Mouse (Mus musculus) gastrocnemius, postnatal 4 days (tissue): ENCODE measurements at regions not wholly inside any gene's neighbourhood (a gene's known extent, or its start where the extent isn't known, plus 50 kb on each side); places are given as distances from the start of the nearest gene placed in this dataset.
"Not testable (repeated sequence)": the region's sequence is repeated elsewhere in the genome, so short reads cannot be mapped to it uniquely, and the experiment has no call there.

Experiments used
- DNase-seq, 2 experiments: peaks; one replicate each; pipeline ENCODE4 v3.0.0; 2021 to 2022; ENCODE audit warnings: low spot score in 2 of 2, mixed read lengths in 2 of 2

DNA sequence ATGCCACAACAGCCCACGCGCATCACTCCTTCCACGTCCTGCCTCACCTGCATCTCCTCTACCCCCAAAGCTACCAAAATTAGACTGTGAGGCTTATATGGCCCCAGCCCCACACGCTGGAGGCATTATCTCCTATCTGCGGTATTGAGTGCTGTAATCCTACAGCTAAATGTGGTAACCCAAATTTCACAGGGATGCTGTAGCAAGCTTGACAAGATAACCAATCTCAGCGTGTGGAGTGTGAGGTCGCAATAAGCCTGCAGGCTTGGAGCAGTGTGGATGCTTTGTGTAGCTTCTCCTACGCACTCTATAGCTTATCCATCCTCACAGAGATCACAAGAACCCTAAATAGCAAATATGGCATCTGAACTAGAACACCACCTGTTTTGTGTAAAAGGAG lies 251.2 kb upstream of the Kcnh8 start:
- DNase-seq, result no peak

DNA sequence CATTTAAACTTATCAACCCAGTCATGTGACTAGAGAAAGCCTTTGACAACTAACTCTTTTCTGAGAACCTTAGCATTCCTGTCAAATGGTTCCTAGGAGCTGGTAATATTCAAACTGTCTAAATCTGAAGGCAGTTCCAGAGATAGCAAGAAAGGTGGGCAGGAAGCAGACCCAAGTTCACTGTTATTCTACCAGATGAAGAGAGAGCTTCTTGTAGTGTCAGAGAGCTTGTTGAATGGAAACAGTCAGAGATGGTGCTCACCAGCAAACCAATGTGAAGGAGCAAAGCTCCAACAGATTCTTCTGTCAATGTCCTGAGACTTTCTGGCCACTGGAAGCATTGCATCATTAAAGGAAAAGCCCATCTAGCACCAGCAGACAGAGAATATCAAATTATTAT lies 251.8 kb upstream of the Kcnh8 start:
- no peak for DNase-seq

DNA sequence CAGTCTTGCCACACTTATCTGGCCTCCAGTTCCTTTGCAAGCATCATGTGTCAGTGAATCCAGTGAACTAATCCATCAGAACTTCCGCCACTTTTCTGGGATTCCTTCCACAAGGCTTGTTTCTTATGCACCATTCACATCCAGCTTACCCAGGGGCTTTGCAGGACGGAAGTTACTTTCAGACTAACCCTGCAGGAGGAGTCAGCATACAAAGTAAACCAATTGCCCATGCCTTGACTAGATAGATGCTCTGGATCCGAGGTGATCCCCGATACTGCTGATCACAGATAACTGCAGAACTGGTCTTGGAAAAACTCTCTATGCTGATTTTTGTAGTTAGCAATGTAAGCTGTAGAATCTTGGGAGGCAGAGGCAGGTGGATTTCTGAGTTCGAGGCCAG lies 252.6 kb upstream of the Kcnh8 start:
- DNase-seq, result no peak

DNA sequence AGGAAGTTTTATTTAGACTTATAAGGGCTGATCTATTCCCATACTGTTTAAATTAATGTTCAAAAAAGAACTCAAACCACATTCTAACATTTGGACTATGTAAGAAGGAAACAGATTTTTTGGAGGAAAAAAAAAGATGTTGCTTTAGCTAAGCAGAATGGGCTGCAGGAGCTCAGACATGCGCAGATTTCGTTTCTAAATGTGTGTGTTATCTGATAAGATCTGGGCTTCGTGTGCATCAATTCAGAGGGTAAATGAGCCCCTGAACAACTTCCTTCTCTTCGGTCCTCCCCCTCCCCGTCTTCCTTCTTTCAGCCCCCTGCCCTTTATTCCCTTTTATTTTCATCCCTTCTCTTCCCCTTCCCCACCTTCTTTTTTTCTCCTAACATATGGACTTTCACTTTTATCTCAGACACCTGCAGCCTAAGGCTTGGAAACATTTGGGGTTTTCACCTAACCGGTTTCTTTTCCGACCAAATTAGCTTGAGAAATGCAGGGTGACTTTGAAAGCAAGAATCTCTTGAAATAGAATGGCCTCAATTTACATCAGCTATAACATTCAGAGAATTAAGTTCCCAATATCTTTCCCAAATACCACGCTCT lies 253.9 kb upstream of the Kcnh8 start:
- no peak for DNase-seq

DNA sequence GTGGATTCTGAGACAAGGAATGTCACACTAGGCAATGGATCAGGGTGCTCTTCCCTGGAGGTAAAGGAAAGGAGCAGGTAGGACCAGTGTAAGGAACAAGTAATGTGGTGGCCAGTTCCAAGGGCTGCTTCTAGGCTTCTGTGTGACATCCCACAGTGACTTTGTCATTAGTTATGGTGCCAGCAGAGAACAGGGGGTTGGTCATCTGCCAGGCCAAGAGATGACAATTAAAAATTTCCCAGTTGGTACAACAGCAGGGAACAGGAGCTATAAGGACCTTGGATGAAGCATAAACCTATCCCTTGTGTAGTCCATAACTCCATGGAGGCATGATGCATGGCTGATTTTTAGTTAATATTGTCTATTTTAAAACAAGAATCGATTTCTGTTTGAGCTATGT lies 281.9 kb upstream of the Kcnh8 start:
- no peak for DNase-seq

DNA sequence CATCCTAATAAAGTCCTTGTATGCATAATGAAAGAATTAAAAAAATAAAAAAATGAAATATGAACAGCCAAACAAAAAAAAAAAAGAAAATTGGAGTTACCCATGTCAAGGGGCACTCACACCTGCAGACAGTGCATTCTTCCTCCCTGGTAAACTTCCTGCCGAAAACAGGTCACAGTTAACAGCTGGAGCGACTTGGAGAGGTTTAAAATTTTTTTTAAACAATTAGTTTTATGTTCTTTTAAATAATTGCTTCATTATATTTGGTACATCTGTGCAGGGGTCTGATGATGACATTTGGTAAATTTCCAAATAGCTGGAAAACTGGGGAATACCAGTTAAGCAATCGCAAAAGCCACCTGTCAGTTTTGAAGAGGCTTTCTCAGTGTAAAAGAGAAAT lies 285.5 kb upstream of the Kcnh8 start:
- no peak for DNase-seq

DNA sequence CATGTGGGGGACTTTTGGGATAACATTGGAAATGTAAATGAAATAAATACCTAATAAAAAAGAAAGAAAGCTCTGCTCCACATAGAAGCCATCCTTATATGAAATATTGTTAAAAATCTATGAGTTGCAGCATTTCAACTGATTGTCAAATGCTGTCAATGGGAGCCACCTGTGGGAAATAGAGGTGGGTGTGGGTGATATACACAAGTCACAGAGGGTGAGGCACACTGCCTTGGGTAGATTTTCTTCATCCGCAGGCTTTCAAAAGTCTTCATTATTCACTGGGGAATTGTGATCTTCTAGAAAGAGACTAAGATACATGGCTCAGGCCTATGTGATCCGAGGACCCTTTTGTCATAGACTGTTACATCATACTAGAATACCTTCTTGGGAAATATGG lies 286.6 kb upstream of the Kcnh8 start:
- no peak for DNase-seq

DNA sequence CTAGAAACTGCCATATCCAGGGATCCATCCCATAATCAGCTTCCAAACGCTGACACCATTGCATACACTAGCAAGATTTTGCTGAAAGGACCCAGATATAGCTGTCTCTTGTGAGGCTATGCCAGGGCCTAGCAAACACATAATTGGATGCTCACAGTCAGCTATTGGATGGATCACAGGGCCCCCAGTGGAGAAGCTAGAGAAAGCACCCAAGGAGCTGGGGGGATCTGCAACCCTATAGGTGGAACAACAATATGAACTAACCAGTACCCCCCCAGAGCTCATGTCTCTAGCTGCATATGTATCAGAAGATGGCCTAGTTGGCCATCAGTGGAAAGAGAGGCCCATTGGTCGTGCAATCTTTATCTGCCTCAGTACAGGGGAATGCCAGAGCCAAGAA lies 287.1 kb upstream of the Kcnh8 start:
- DNase-seq, result not testable (repeated sequence)

DNA sequence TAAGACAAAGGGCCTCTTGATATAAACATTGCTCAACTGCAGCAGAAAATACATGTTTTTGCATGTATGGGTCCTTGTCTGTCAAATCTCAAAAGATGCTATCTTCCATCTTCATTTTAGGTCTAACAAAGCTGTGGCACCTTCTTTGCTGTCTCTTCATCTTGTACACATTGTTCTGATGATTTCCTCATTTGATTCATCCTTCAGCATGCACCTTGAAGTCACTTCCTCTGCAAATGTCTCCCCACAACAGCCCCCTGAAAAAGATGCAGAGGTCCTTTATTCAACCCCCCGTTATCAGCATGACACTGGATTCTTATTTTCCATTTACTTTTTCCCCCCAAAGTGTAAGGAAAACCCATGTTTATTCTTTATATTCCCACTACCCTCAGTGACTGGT lies 290.5 kb upstream of the Kcnh8 start:
- DNase-seq, result no peak

DNA sequence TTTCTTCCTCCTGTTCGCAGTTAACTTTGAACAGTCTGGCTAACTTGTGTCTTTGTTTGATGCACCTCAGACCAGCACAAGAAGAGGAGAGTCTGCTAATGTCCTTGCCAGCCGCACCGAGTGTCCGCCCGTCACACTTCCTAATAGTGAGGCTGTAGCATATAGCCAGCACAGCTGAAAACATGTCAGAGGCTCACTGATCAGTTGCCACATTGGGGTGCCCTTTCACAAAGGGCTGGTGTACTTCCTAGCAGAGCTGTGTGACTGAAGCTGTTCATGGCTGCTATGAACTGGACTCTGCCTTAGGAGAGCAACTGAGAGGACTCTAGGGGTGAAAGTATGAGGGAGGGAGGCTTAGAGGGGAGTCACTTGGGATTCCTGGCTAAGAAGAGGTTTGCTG lies 293.7 kb upstream of the Kcnh8 start:
- DNase-seq, result no peak

DNA sequence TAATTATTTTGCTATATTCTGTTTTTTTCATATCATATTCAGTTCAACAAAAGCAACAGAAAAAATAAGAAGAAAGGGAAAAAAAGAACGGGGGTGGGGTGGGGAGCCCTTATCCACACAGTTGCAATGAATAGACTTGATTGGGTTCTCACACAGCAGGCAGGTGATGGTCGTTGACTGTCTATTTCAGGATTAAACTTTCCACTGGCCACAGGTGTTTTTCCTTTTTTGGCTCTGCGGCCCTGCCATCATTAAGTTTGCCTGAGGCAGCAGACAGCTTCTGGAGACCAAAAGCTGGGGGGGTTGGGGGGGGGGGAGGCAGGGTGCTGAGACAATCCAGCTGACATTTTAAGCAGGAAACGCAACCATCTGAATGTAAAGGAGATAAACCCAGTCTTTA lies 298.4 kb upstream of the Kcnh8 start:
- no peak for DNase-seq

DNA sequence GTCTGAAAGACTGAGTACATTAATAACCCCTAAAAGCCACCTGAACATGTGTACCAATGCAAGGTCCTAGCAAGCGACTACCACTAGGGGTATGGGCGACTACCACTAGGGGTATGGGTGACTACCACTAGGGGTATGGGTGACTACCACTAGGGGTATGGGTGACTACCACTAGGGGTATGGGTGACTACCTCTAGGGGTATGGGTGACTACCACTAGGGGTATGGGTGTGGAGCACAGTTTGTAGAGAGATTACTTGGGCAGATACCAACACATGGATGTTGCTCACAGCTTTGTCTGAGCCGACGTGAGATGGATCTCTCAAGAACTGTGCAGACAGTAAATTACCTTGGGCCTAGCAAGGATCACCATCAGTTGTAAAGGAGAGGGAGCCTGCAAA lies 299.2 kb upstream of the Kcnh8 start:
- DNase-seq, result no peak

DNA sequence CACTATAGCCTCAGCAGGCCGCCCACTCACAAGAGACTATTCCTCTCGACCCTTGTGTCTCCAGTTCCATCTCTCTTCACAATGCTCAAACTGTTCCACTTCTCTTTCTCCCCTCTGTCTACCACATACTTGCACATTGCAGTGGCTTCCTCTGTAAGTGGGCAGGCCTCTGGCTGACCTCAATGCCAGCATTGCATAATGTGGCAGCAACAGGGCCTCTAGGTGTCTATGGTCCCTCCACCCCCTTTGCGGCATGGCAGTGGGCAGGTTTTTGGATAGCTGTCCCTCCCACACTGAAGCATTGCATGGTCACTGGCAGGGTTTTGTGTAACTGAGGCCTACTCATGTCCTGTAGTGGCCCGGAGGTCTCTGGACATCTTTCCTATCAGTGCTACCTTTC lies 302.7 kb upstream of the Kcnh8 start:
- DNase-seq, result no peak

DNA sequence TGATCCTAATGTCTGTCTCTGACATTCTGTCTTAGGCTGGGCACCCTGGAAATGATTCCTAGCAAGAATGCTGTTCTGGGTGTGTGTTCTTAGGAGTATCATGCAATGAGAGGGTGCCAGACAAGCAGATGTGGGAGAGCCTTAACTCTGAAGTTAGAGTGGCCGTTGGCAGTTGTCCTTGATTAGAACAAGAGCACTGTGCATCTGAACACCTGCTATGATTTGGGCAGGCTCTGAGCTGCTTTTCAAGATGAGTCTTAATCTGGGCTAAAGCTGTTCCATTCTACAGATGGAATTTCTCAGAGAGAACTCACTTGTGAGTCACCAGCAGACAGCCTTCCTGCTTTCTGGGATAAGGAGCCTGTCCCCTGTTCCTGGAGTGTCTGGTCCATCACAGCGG lies 317.1 kb upstream of the Kcnh8 start:
- DNase-seq, result no peak

DNA sequence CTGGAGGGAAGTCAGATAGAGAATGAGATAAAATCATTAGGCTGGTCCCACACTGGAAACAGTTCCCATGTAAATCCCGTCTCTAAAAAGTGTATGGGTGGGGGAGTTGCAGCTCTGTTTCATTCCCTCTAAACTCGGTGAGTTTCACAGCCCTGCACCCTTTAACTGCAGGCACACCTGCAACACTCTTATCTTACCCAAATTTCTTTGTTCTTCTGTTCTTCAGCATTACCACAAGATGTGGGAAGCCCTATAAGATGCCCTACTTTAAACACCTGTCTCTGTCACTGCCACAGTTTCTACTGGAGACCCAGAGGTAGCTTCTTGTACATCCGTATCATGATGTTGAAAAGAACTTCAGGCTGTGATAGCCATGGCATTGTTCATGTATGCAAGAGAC lies 320.2 kb upstream of the Kcnh8 start:
- DNase-seq, result no peak

DNA sequence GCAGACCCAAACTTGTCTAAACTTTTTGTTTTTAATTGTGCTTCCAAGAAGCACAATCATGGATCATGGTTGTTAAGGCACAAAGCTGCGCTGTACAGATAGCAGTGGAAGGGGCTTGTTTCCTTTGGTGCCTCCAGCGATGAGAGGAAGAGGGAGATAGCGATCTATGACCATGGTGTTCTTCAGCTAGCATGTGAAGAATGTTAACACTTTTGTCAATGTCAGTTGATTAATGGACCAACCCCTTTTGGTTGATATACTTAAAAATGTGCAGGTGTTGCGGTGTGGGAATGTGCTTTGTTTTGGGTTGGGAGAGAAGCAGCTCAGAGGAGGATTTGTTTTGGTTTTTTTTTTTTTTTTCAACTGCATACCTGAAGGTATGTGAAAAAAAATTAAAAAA lies 324.0 kb upstream of the Kcnh8 start:
- no peak for DNase-seq

DNA sequence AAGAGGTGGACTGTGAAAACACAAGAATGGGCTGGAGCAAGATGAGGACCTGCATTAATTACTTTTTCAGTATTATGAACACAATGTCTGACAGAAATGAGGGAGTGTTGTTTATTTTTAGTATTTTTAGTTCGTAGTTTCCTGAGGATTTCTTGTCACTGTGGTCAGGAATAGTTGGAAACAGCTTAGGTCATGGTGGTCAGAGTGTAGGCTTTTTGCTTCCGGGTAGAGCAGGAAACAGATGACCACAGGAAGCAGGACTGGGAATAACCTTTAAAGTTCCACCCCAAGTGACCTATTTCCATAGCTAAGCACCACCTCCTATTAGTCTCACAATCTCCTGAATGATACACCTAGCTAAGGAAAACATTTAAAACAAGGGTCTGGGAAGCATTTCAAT lies 333.7 kb upstream of the Kcnh8 start:
- no peak for DNase-seq

DNA sequence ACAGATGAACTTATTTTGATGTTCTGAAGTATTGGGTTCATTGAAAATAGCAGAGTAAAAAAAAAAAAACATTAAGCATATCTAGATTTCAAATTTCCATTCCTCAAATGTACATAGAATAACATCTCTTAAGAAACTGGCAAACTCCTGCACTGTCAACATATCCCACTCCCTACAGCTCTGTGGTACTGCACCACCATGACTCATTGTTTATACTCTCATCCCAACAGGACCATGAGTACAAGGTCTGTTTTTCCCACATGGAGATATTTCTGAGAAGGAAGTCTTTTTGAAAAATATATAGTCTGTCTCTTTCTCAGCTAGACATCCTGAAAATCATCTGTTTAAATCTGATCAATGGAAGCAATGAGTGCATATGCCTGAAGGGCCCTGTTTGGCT lies 351.2 kb upstream of the Kcnh8 start:
- no peak for DNase-seq

DNA sequence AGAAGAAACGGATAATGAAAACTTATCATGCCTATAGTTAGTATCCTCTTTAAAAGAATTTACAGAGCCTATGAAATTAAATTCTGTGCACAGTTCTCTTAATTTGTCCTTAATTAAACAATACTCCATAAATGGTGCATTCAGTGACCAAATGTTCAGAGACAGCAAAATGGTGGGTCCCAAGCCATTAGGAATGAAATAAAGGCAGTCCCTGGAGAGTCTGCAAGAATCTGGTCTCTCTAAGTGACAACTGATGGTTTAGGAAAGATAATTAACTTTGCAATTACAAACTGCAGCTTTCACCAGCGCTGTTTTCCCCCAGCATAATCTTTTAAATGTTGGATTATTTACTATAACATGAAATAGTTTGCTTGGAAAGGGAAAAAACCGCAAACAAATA lies 376.9 kb upstream of the Kcnh8 start:
- no peak for DNase-seq

DNA sequence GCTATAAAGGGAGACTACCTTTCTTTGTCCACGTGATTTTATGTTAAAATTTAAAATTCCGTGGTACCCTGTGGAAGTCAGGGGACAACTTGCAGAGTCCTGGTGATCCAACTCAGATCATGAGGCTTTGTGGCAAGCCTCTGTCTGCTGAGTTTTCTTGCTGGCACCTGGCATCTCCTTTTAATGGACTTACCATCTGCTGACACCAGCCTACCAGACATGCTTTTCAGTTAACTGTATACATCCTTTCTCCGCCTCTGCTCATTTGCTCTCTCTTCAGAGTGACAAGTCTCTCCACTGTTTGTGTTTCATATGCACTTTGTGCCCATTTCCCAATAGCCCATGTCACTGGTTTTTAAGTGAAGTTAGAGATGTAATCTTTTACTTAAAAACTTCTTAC lies 382.1 kb upstream of the Kcnh8 start:
- DNase-seq, result no peak

DNA sequence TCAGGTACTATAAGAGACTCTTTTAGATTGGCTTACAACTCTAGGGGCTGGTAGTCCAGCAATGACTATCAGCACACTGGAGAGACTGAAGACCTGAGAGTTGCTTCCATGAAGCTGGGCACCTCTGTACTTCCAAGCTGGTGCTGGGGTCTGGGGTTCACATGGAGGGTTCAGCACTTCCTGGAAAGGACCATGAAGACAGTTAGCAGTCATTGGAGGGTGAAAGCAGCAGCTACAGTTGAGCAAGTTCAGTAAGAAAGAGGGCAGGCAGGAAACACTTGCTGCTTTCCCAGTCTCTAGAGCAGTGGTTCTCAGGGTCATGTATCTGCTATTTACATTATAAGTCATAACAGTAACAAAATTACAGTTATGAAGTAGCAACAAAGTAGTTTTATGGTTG lies 384.3 kb upstream of the Satb1 start:
- no peak for DNase-seq

DNA sequence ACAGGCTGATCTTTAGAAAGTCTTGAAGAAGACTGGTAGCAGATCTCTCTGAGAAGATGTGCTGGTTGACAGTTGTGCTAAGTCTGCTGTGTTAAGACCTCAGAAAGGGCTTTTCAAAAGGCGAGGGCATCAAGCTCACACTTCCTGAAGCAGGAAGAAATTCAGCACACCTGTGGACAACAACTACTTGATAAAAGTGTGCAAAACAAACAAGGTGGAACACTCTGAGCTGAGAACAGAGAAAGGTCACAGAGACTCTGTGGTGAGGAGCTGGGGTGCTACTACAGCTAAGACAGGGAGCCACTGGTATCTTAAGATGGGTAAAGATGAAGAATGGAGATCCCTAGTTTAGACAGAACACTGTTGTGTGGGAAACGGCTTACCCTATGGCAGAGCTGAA lies 379.9 kb upstream of the Satb1 start:
- DNase-seq, result no peak

DNA sequence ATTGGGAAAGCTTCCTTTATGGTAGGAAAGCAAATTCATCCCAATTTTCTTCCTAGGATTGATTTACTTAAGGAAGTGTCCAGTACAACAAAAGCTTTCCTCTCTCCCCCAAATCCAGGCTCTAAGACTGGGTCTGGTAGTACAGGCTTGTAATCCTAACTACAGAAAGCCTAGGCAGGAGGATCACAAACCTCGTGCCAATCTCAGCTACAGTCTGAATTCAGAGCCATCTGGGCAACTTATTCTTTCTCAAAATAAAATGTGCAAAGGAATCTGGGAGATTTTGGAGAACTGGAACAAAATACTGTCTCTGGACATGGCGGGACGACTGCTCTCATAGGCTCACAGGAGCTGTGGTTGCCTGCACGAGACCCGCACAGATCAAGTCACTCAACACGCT lies 377.4 kb upstream of the Satb1 start:
- DNase-seq, result no peak

DNA sequence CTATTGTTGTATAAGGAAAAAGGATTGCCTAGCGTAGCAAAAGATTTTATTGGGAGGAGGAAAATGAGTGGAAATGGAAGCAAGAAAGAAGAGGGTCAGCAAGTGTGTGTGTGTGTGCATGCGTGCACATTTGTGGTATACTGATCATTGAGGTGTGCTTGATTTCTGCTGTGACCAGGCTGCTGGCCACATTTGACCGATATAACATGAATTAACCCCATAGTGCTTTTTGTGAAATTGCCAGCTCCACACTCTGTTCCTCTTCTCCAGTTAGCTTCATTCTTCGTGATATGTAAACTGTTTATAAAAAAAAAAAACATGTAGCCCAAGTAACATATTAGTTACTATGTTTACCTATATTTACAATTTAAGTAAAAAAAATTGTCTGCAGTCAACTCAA lies 364.6 kb upstream of the Satb1 start:
- no peak for DNase-seq
